Mouse (Mus musculus) heart, adult 2 months (tissue): ENCODE data around the gene Canx.

Experiments
- CTCF ChIP-seq: fragments of 200-600 bp; IDR thresholded peaks from 2 replicates; pipeline ENCODE4 v1.8.1; 2022; ENCODE audit warnings: antibody characterized with exemption, mild to moderate bottlenecking, moderate library complexity
- EP300 ChIP-seq: fragments of 200-500 bp; IDR thresholded peaks from 2 replicates; pipeline ENCODE4 v1.6.1; 2011; ENCODE audit warnings: low read depth, low read length, control low read depth; ENCODE audit not compliant: insufficient read depth
- POLR2A ChIP-seq: fragments of 200-500 bp; IDR thresholded peaks from 2 replicates; pipeline ENCODE4 v1.6.1; 2011; ENCODE audit warnings: mild to moderate bottlenecking, low read depth, low read length, control low read depth; ENCODE audit not compliant: insufficient read depth

DNA sequence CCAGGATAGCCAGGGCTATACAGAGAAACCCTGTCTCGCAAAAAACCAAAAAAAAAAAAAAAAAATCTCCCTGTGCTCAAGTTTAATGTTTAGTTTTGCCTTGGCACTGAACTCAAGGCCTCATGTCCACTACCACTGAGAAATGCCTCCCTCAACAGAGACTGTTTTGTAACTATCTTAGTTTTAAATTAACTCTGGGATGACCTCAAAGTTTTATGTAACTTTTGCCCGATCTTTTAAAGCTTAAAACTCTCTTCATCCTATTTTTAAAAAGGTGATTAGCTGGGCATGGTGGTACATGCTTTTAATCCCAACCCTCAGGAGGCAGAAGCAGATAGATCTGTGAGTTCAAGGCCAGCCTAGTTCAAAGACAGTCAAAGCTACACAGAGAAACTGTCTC lies 22.1 kb downstream of the Canx start:
- no peak for TF ChIP-seq POLR2A
- TF ChIP-seq CTCF, result no peak
- no peak for TF ChIP-seq EP300
